Mouse (Mus musculus) liver, embryonic 13.5 days (tissue): ENCODE data around the gene Scrg1. TPM values are rescaled to one million over a fixed set of nuclear protein-coding genes. Genes with fewer than 3 reads are reported as not detected.
A peak's percentile ranks its signal among the peaks of the same experiment; 100 is the strongest.
"Not testable (repeated sequence)": the region's sequence is repeated elsewhere in the genome, so short reads cannot be mapped to it uniquely, and the experiment has no call there.

ENCODE experiments used
- ATAC-seq: fragments of 200-750 bp; cut with Nextera tagmentation; 2 replicates; pipeline ENCODE4 v1.8.0; 2017; ENCODE audit warnings: low read depth, mild to moderate bottlenecking, moderate number of reproducible peaks, moderate library complexity
- DNase-seq: peaks from one replicate; pipeline ENCODE4 v3.0.0; 2022
- H3K27ac ChIP-seq: fragments of 300-500 bp; sonication (generic); 2 replicates; pipeline ENCODE4 v1.5.1; 2015; ENCODE audit warnings: moderate library complexity, mild to moderate bottlenecking, inconsistent platforms
- H3K27me3 ChIP-seq: fragments of 300-500 bp; sonication (generic); 2 replicates; pipeline ENCODE4 v1.6.1; 2015; ENCODE audit warnings: mild to moderate bottlenecking, inconsistent platforms
- H3K36me3 ChIP-seq: fragments of 300-500 bp; sonication (generic); 2 replicates; pipeline ENCODE4 v1.6.1; 2015; ENCODE audit warnings: mild to moderate bottlenecking, inconsistent platforms
- H3K4me1 ChIP-seq: fragments of 300-500 bp; sonication (generic); replicated peaks from 2 replicates; pipeline ENCODE4 v1.6.1; 2015; ENCODE audit warnings: inconsistent platforms
- H3K4me2 ChIP-seq: fragments of 300-500 bp; sonication (generic); 2 replicates; pipeline ENCODE4 v1.6.1; 2015; ENCODE audit warnings: inconsistent platforms, mild to moderate bottlenecking, moderate library complexity
- H3K4me3 ChIP-seq: fragments of 300-500 bp; sonication (generic); replicated peaks from 2 replicates; pipeline ENCODE4 v1.5.1; 2015; ENCODE audit warnings: mild to moderate bottlenecking, inconsistent platforms
- H3K9ac ChIP-seq: fragments of 300-500 bp; sonication (generic); 2 replicates; pipeline ENCODE4 v1.6.1; 2015; ENCODE audit warnings: mild to moderate bottlenecking, inconsistent platforms
- H3K9me3 ChIP-seq: fragments of 300-500 bp; sonication (generic); replicated peaks from 2 replicates; pipeline ENCODE4 v1.6.1; 2016; ENCODE audit warnings: inconsistent platforms
- WGBS: fragments of 180-500 bp; shearing (Covaris S2); methylation state at CpG from one replicate; pipeline ENCODE4 v1.1.7; 2015; ENCODE audit not compliant: insufficient replicate concordance; 5-methylcytosine and 5-hydroxymethylcytosine counted together
- polyA plus RNA-seq: library from polyadenylated mRNA; unstranded; fragments of >200 nt; fragmentation: Nextera tagmentation; extraction: Ambion mirVana; gene quantifications from 2 replicates; pipeline ENCODE4 v1.2.1, GENCODE M21; 2015

Gene Scrg1
- polyA plus RNA-seq, 1 experiment from 2014 or later, result 0.15 TPM

- no peaks in the 10 kb centered on the region for H3K27me3 ChIP-seq
- H3K4me3 ChIP-seq, result peak overlapping the region; percentile 85
- peak overlapping the region; percentile 94 for H3K27ac ChIP-seq
- H3K36me3 ChIP-seq, result peaks cover 25% of the 10 kb centered on the region
- H3K9ac ChIP-seq, result peak overlapping the region; percentile 94
- peak overlapping the region; percentile 92 for H3K4me2 ChIP-seq
- WGBS, result 2% methylated on average over 31 of the region's 31 CpGs
- peaks cover 35% of the 10 kb centered on the region for H3K4me1 ChIP-seq
- H3K9me3 ChIP-seq, result no peaks in the 10 kb centered on the region
- DNase-seq (no peak), ATAC-seq (no peak)
Measured at GRCm38 (mm10) chr8:57510791-57511315, 55.1 kb downstream of the Scrg1 start.

DNA sequence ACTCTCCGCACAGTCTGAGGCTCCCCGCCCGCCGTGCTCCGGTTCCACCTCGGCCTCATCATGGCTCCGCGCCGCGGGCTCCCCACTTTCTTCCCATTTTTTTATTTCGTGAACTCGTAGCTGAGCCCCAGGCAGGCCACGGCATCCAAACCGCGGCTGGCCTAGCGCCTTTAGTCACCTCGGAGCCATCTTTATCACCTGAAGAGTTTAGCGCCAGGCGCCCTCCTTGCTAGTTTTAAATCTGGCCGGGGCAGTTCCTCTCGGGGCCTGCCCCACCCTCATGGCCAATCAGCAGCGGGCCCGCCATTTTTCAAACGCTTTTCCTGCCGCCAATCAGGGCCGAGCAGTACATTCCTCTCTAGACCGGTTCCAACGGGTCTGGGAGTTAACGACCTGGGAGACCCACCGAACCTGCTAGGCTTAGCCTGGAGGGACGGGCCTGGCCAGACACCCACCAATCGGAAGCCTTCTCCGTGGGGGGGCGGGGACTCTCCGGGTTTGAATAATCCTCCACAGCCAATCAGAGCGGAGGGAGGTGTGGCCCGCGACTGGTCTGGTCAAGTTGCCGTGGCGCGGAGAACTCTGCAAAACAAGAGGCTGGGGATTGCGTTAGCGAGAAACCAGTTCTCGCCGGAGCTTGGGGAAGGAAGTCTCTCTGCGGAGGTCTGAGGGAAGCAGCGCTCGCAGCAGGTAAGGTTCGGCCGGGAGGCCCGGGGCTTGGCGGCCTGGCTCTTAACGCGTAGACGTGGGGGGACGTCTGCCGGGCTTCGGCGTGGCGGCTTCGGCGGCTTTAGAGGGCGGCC lies 55.8 kb downstream of the Scrg1 start, which contains the start of gene Hmgb2:
Gene Hmgb2, plus strand, starts transcription at position 592 of the 803 bp plus-strand sequence.
- H3K4me1 ChIP-seq, result peaks cover 34% of the 10 kb centered on the region
- peak within 1 kb of the TSS; percentile 92 for H3K4me2 ChIP-seq
- peaks cover 31% of the 10 kb centered on the region for H3K36me3 ChIP-seq
- H3K4me3 ChIP-seq, result peak within 1 kb of the TSS; percentile 95
- no peaks in the 10 kb centered on the region for H3K27me3 ChIP-seq
- WGBS, result under 1% methylated on average over 63 of the region's 63 CpGs
- H3K9ac ChIP-seq, result peak within 1 kb of the TSS; percentile 100
- no peaks in the 10 kb centered on the region for H3K9me3 ChIP-seq
- peak within 1 kb of the TSS; percentile 100 for H3K27ac ChIP-seq
- peak; percentile 99 for DNase-seq
- peak; percentile 99 for ATAC-seq

GRCm38 (mm10) chr8:57512141-57513056 lies 56.7 kb downstream of the Scrg1 start:
- 2% methylated on average over 88 of the region's 96 CpGs for WGBS
- H3K36me3 ChIP-seq, result peaks cover 40% of the 10 kb centered on the region
- H3K9me3 ChIP-seq, result no peaks in the 10 kb centered on the region
- DNase-seq (no peak), ATAC-seq (peak; percentile 18)
- H3K27ac ChIP-seq, result peak overlapping the region; percentile 100
- H3K27me3 ChIP-seq, result no peaks in the 10 kb centered on the region
- peak overlapping the region; percentile 80 for H3K4me2 ChIP-seq
- peaks cover 31% of the 10 kb centered on the region for H3K4me1 ChIP-seq
- H3K4me3 ChIP-seq, result peak overlapping the region; percentile 95
- peak overlapping the region; percentile 100 for H3K9ac ChIP-seq

GRCm38 (mm10) chr8:57513178-57513661 lies 57.5 kb downstream of the Scrg1 start:
- ATAC-seq, H3K9me3 ChIP-seq, DNase-seq, H3K27me3 ChIP-seq: not testable (repeated sequence)
- 3% methylated on average over 10 of the region's 10 CpGs for WGBS
- peak overlapping the region; percentile 100 for H3K27ac ChIP-seq
- H3K4me3 ChIP-seq, result peak overlapping the region; percentile 95
- peaks cover 31% of the 10 kb centered on the region for H3K4me1 ChIP-seq
- peaks cover 48% of the 10 kb centered on the region for H3K36me3 ChIP-seq
- H3K9ac ChIP-seq, result peak overlapping the region; percentile 100
- peak overlapping the region; percentile 80 for H3K4me2 ChIP-seq

DNA sequence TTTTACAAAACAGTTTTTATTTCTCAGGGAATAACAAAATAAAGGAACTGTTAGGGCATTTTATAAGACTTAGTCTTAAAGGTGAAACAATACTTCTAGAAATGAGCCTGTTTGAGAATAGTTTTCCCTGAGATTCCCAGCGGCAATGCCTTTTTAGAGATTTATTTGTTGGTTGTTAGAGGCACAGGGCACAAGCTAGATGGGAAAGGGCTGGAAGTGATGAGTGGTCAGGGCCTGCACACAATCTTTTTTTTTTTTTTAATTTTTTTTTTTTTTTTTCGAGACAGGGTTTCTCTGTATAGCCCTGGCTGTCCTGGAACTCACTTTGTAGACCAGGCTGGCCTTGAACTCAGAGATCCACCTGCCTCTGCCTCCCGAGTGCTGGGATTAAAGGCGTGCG lies 61.0 kb downstream of the Scrg1 start:
- H3K4me3 ChIP-seq, ATAC-seq: not testable (repeated sequence)
- peaks cover 64% of the 10 kb centered on the region for H3K36me3 ChIP-seq

DNA sequence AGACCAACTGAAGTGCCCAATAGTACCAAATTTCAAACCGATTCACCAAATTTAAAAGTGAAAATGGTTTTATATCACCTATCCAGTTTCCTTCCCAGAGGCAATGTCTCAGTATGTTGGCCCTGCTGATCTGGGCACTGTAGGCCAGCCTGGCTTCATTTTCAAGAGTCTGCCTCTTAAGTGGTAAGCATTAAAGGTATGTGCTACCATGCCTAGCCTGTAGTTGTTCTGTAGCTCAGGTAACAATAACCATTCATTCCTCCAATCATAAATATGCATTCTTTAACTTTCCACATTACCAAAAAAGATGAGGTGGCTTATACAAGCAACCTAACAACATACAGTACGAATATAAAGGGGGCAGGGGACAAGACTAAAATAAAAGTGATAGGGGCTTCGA lies 62.0 kb downstream of the Scrg1 start:
- H3K9ac ChIP-seq, result no peak overlapping the region; the same call in 1 of the 2 replicates
- no peak overlapping the region for H3K4me3 ChIP-seq
- H3K4me1 ChIP-seq, result peaks cover 48% of the 10 kb centered on the region
- WGBS, result 81% methylated on average over 3 of the region's 3 CpGs
- H3K27ac ChIP-seq, result 0 out of 2 replicates have a peak overlapping the region, but pooled peaks have one; percentile 59
- H3K27me3 ChIP-seq, result no peaks in the 10 kb centered on the region
- ATAC-seq, result no peak
- no peak for DNase-seq
- H3K36me3 ChIP-seq, result peaks cover 63% of the 10 kb centered on the region
- no peaks in the 10 kb centered on the region for H3K9me3 ChIP-seq
- H3K4me2 ChIP-seq, result no peak overlapping the region

More for the DNA sequence above, 61.0 kb downstream of the Scrg1 start:
- not testable (repeated sequence) for H3K9ac ChIP-seq, H3K9me3 ChIP-seq, H3K27me3 ChIP-seq, DNase-seq, H3K4me2 ChIP-seq, H3K27ac ChIP-seq
- peaks cover 46% of the 10 kb centered on the region for H3K4me1 ChIP-seq
- 82% methylated on average over 5 of the region's 5 CpGs for WGBS

- Histone ChIP-seq H3K9ac (peak overlapping the region; percentile 52), H3K4me3 (0 out of 2 replicates have a peak overlapping the region, but pooled peaks have one; percentile 6), H3K4me2 (peak overlapping the region; percentile 48), H3K36me3 (peaks cover 47% of the 10 kb centered on the region), H3K27me3 (no peaks in the 10 kb centered on the region), H3K4me1 (peaks cover 46% of the 10 kb centered on the region), H3K9me3 (no peaks in the 10 kb centered on the region), H3K27ac (peak overlapping the region; percentile 83)
- peak; percentile 74 for ATAC-seq
- peak; percentile 30 for DNase-seq
- WGBS, result 24% methylated on average over 12 of the region's 12 CpGs
Measured at GRCm38 (mm10) chr8:57520186-57520786, 64.6 kb downstream of the Scrg1 start.

Other genes with a start within 250 kb of the Scrg1 start
- gene Hand2, start 134.9 kb upstream of the Scrg1 start, polyA plus RNA-seq, result 0.79 and 0.81 TPM in 2 replicates
- gene Sap30, start 31.9 kb downstream of the Scrg1 start, polyA plus RNA-seq, result 14.5 and 14.7 TPM in 2 replicates
- 404 and 474 TPM in 2 replicates for gene Hmgb2, start 56.0 kb downstream of the Scrg1 start, polyA plus RNA-seq
- 6.4 and 8.5 TPM in 2 replicates for gene Galnt7, start 197.1 kb downstream of the Scrg1 start, polyA plus RNA-seq